Mouse (Mus musculus): ENCODE measurements around the gene Rbfox3. TPM values are rescaled to one million over a fixed set of nuclear protein-coding genes. Genes with fewer than 3 reads are reported as not detected.

The Rbfox3 gene
- polyA plus RNA-seq, 1 experiment from 2014 or later, result 51.1 TPM

DNA sequence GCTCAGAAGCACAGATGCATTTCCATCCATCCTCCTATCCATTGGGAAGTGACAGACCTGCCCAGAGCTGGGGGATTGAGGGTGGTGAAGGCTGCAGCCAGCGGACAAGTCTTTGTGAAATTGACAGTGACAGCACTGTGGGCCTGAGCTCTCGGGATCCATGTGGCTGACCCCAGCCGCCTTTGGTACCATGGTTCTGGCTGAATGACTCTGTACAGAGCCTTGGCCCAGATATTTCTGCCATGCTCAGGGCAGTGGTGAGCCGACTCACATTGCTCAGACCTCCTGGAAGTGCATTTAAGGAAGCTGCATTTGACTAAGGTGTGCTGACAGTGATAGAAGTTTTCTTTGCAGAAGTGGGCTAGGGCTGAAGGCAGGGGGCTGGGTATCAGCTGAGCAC lies 144.0 kb downstream of the Rbfox3 start:
- Histone ChIP-seq H3K4me1 (peaks cover 19% of the 10 kb centered on the region), H3K9me3 (no peaks in the 10 kb centered on the region), H3K4me2 (replicated peaks) (no peak overlapping the region), H3K36me3 (no peaks in the 10 kb centered on the region), H3K27ac (replicated peaks) (0 out of 2 replicates have a peak overlapping the region, but pooled peaks have one; percentile 30), H3K9ac (replicated peaks) (no peak overlapping the region), H3K27me3 (no peaks in the 10 kb centered on the region), H3K4me3 (no peak overlapping the region)
- no peak for ATAC-seq (replicated peaks)
- WGBS, result 72% methylated on average over 4 of the region's 4 CpGs

DNA sequence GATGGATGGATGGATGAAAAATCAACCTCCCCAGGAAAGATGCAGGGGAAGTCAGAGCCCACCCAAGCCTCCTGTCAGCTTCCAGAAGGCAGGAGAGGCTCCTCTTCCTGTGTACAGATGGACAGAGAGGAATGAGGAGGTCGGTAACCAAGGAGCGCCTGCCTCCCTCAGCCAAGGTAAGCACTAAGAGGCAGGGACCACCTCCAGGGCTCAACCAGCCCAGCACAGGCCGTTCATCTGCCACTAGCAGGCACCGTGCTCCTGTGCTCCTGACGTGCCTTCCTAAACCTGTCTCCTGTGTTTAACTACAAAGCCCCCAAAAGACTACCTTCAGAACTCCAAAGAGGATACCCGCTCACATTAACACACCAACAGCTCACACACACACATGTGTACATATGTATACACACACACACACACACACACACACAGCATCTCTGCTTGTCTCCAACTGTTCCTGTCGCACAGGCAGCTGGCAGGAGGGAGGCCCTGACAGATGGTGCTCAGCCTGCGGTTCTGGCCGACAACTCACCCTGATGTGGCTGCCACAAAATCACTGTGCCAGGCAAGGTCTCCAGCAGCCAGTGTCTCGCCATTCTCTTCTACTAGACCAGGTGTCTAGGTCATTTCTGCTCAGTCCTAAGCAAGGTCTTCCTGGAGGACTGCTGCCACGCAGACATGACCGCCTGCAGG lies 151.0 kb downstream of the Rbfox3 start:
- WGBS, result 65% methylated on average over 12 of the region's 12 CpGs
- Histone ChIP-seq H3K4me1 (peaks cover 34% of the 10 kb centered on the region), H3K9me3 (no peaks in the 10 kb centered on the region), H3K27me3 (no peaks in the 10 kb centered on the region), H3K27ac (replicated peaks) (peak overlapping the region; percentile 84), H3K36me3 (no peaks in the 10 kb centered on the region), H3K4me2 (replicated peaks) (no peak overlapping the region), H3K9ac (replicated peaks) (no peak overlapping the region), H3K4me3 (no peak overlapping the region)
- ATAC-seq (replicated peaks), result no peak

DNA sequence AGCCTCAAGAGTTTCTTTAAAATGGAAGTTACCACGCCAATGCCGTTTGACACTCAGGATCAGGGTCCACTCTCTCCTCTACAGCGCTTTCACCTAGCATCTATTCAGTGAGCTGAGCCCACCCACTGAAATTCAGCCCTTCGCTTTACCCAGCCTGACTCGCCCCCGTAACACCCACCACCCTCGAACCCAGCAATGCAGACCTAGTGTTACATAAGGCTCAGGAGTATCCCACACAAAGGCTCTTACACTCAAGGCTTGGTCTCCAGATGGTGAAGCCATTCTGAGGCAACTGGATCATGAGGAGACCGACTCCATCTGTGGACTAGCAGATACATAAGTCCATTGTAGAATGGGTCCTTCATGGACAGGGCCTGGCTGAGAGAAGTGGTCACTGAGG lies 152.2 kb downstream of the Rbfox3 start:
- ATAC-seq (replicated peaks), result no peak
- WGBS, result 89% methylated on average over 8 of the region's 8 CpGs
- no peak overlapping the region for H3K27ac ChIP-seq (replicated peaks)

DNA sequence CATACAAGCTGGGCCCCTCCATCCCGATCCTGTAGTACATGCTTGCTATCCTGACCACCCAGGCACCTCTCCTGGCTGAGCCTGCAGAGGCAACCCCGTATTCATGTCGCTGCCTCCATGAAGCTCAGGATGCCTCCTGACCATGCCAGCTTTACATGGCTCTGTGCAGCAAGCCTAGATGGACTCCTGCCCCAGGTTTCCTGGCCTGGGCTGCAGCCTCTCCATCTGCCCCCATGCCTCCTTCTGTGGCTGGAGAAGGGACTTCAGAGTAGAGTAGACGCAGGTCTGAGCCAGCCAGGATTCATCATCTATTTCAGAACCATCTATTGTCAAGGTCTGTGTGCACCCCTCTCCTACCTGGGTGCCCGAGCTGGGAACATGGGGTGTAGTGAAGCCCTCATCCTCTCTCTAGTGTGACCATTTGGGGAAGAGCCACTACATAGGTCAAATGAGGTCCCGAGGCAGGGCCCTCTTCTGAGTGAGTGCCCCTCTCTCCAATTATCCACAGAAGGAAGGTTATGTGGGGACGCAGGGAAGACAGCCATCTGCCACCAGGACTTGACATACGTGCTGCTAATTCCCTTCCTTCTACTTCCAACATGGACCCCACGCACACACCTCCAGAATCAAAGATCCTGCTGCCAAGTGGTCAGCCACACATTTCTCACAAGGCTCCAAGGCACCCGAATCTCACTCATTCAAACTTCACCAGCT lies 153.0 kb downstream of the Rbfox3 start:
- H3K9ac ChIP-seq (replicated peaks), result no peak overlapping the region
- WGBS, result 86% methylated on average over 10 of the region's 10 CpGs
- peak overlapping the region; percentile 69 for H3K27ac ChIP-seq (replicated peaks)
- H3K27me3 ChIP-seq, result no peaks in the 10 kb centered on the region
- H3K4me2 ChIP-seq (replicated peaks), result no peak overlapping the region
- no peak overlapping the region for H3K4me3 ChIP-seq
- ATAC-seq (replicated peaks), result no peak
- H3K4me1 ChIP-seq, result peaks cover 52% of the 10 kb centered on the region
- no peaks in the 10 kb centered on the region for H3K9me3 ChIP-seq
- no peaks in the 10 kb centered on the region for H3K36me3 ChIP-seq

More for the DNA sequence above, 152.2 kb downstream of the Rbfox3 start:
- Histone ChIP-seq H3K27me3 (no peaks in the 10 kb centered on the region), H3K36me3 (no peaks in the 10 kb centered on the region), H3K4me3 (no peak overlapping the region), H3K4me1 (peaks cover 46% of the 10 kb centered on the region), H3K4me2 (replicated peaks) (no peak overlapping the region), H3K9me3 (no peaks in the 10 kb centered on the region), H3K9ac (replicated peaks) (no peak overlapping the region)

DNA sequence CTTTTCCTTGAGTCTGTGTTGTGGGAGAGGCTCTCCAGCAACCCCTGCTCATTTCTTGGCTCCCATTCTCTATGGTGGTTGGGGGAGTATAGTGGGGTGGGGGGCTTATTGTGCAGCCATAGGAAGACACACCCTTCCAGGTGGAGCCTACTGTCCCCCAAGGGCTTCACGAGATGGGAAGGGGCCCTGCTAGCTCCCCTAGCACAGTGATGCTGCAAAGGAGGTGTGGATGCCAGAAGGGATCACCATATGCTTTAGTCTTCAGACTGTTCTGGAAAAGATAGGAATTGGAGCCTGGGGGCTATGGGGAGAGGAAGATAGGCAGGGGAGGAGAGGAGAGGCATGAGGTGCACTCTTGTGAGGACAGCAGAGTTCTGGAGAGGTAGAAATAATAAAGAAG lies 153.9 kb downstream of the Rbfox3 start:
- Histone ChIP-seq H3K27ac (replicated peaks) (peak overlapping the region; percentile 69), H3K36me3 (no peaks in the 10 kb centered on the region), H3K27me3 (no peaks in the 10 kb centered on the region), H3K4me1 (peaks cover 57% of the 10 kb centered on the region), H3K4me2 (replicated peaks) (no peak overlapping the region), H3K4me3 (no peak overlapping the region), H3K9ac (replicated peaks) (no peak overlapping the region), H3K9me3 (no peaks in the 10 kb centered on the region)
- 0 out of 2 replicates have a peak, but pooled peaks have one; percentile 23 for ATAC-seq (replicated peaks)
- WGBS, result 54% methylated on average over 1 of the region's 1 CpGs

DNA sequence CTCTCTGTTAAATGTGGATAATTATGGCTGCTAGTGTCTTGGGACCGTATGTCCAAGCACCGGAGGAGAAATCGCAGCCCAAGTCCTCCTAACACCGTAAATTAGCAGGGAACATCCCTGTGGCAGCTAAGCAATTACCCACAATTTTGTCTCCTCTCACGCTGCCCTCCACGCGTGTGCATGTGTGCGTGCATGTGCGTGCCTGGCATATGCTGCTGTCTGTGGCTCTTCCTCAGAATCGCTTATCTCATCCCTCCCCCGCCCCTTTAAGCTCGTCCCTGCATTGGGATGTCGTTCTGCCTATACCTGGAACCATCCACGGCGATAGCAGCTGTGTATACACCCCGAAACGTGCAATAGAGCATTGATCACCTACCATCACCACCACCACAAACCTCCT lies 156.4 kb downstream of the Rbfox3 start:
- H3K27ac ChIP-seq (replicated peaks), result peak overlapping the region; percentile 59

DNA sequence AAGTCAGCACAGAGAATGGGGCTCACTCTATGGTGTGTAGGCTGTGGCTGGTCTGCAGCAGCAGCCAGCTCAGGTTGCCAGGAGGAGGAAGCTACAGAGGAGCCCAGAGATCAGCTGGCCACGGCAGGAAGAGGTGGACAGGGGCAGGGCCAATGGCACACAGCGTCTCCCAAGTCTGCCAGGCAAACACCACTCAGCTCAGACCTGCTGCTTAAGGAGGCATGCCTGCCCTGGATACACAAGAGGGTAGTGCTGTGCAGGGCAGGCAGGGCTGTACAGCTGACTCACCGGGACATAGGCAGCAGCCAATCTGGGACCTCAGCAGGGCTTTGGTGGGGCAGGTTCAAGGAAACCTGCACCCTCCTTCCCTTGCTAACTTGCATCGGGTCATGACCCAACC lies 156.9 kb downstream of the Rbfox3 start:
- no peaks in the 10 kb centered on the region for H3K36me3 ChIP-seq
- no peak overlapping the region for H3K9ac ChIP-seq (replicated peaks)
- no peak overlapping the region for H3K4me2 ChIP-seq (replicated peaks)
- ATAC-seq (replicated peaks), result no peak; the same call in 1 of the 2 replicates
- H3K27me3 ChIP-seq, result no peaks in the 10 kb centered on the region
- no peaks in the 10 kb centered on the region for H3K9me3 ChIP-seq
- H3K27ac ChIP-seq (replicated peaks), result peak overlapping the region; percentile 59
- 56% methylated on average over 4 of the region's 4 CpGs for WGBS
- no peak overlapping the region for H3K4me3 ChIP-seq
- H3K4me1 ChIP-seq, result peaks cover 61% of the 10 kb centered on the region

More for the DNA sequence above, 156.4 kb downstream of the Rbfox3 start:
- H3K9me3 ChIP-seq, result no peaks in the 10 kb centered on the region
- no peak for ATAC-seq (replicated peaks)
- no peaks in the 10 kb centered on the region for H3K27me3 ChIP-seq
- H3K4me1 ChIP-seq, result peaks cover 64% of the 10 kb centered on the region
- no peak overlapping the region; the same call in 1 of the 2 replicates for H3K9ac ChIP-seq (replicated peaks)
- WGBS, result 68% methylated on average over 17 of the region's 17 CpGs
- no peak overlapping the region for H3K4me3 ChIP-seq
- no peak overlapping the region for H3K4me2 ChIP-seq (replicated peaks)
- H3K36me3 ChIP-seq, result no peaks in the 10 kb centered on the region

DNA sequence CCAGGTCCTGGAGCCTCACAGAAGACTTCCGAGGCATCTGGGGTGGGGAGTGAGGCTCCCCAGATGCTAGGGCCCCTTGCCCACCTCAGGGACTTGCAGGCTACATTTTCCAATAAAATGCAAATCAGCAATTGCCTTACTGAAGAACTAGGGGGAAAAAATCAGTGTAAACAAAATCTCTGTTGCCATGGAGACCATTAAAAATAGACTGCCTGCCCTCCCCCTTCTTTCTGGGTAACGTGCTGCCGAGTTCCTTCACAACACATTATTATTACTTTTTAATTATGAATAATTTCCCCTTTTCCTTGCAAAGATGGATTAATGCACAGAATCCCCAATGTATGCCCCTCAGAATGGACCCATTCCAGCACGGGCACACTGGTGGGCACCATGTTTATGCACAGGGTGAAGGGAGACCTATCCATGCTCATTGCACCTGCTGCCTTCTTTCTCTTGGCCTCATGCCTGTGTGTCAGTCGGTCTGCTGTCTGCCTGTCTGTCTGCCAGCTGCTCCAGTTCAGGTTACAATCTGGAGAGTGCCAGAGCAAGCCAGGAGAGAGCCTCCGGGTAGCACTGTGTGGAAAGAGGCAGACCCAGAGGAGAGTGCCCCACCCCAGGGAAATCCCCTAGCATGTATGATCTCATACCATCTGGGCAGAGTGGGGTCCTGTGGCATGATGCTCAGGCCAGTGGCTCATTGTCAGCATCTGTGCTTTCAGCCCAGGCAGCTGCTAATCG lies 159.3 kb downstream of the Rbfox3 start:
- Histone ChIP-seq H3K4me2 (replicated peaks) (no peak overlapping the region; the same call in 1 of the 2 replicates), H3K27ac (replicated peaks) (peak overlapping the region; percentile 76), H3K9ac (replicated peaks) (no peak overlapping the region), H3K27me3 (no peaks in the 10 kb centered on the region), H3K4me3 (no peak overlapping the region), H3K4me1 (peaks cover 62% of the 10 kb centered on the region), H3K36me3 (no peaks in the 10 kb centered on the region), H3K9me3 (no peaks in the 10 kb centered on the region)
- ATAC-seq (replicated peaks), result peak; percentile 70
- WGBS, result 28% methylated on average over 7 of the region's 7 CpGs

DNA sequence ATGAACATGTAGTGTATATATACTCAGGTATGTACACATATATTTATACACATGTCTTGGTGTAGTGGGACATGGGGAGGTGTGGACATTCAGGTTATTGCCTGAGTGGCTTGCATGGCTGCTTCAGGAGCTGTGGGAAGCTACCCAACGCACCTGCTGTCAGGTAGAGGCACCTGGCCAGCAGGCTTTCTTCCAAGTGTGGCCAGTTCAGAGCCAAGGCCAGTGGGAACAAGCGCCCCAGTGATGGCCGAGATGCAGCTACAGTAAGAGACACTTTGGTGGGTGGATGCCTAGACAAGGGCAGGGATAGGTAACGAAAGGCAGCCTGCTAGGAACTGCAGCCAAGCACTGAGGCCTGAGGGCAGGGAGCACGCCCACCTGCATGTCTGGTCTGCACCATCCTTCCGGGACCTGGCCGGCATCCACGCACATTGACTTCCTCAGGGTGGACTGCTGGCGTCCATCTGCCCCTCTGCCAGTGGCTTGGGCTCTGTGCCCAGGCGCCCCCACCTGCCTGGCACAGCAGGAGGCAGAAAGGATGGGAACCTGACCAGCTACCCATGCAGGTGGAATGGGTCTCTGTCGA lies 160.6 kb downstream of the Rbfox3 start:
- Histone ChIP-seq H3K27ac (replicated peaks) (peak overlapping the region; percentile 76), H3K4me2 (replicated peaks) (no peak overlapping the region), H3K4me1 (peaks cover 64% of the 10 kb centered on the region), H3K9ac (replicated peaks) (no peak overlapping the region), H3K4me3 (no peak overlapping the region), H3K9me3 (no peaks in the 10 kb centered on the region), H3K36me3 (no peaks in the 10 kb centered on the region), H3K27me3 (no peaks in the 10 kb centered on the region)
- WGBS, result 66% methylated on average over 11 of the region's 11 CpGs
- ATAC-seq (replicated peaks), result no peak

DNA sequence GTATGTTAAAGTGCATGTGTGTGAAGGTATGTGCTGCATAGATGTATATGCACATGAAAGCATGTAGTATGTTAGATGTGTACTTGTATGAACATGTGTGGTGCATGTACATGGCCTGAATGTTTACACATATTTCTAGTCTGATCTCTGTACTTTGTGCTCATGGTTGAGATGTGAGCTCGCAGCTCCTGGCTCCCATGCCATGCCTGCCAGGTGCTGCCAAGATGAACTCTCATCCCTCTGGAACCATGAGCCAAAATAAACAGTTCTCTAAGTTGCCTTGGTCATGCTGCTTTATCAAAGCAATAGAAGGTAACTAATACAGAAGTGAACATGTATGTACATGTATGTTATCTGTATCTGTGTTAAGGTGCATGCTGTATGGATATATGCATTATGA lies 161.9 kb downstream of the Rbfox3 start:
- Histone ChIP-seq H3K36me3 (no peaks in the 10 kb centered on the region), H3K4me3 (no peak overlapping the region), H3K9ac (replicated peaks) (no peak overlapping the region), H3K9me3 (no peaks in the 10 kb centered on the region), H3K4me2 (replicated peaks) (no peak overlapping the region), H3K4me1 (peaks cover 64% of the 10 kb centered on the region), H3K27ac (replicated peaks) (no peak overlapping the region), H3K27me3 (no peaks in the 10 kb centered on the region)
- WGBS, result 76% methylated on average over 1 of the region's 1 CpGs
- no peak for ATAC-seq (replicated peaks)

DNA sequence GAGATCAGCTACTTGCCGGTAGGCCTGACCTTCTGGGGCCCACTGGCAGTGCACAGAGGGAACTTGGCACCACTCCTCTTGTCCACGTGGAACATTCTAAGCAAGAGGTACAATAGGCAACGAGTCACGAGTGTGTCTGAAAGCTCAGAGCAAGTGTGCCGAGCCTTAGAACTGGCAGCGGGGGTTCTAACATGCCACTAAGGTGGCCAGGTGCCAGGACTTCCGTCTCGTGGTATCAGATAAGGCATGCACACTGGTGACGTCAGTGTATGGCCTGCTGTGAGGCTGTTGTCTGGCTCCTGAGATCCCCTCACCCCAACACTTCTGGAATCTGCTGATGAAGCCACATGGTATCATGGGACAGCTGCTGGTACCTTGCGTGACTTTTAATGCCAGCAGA lies 162.8 kb downstream of the Rbfox3 start:
- peaks cover 63% of the 10 kb centered on the region for H3K4me1 ChIP-seq
- H3K36me3 ChIP-seq, result no peaks in the 10 kb centered on the region
- no peak overlapping the region for H3K4me3 ChIP-seq
- peak overlapping the region; percentile 38; the same call in 1 of the 2 replicates for H3K27ac ChIP-seq (replicated peaks)
- no peak for ATAC-seq (replicated peaks)
- H3K9me3 ChIP-seq, result no peaks in the 10 kb centered on the region
- no peaks in the 10 kb centered on the region for H3K27me3 ChIP-seq
- H3K4me2 ChIP-seq (replicated peaks), result no peak overlapping the region
- no peak overlapping the region for H3K9ac ChIP-seq (replicated peaks)
- 20% methylated on average over 10 of the region's 10 CpGs for WGBS

DNA sequence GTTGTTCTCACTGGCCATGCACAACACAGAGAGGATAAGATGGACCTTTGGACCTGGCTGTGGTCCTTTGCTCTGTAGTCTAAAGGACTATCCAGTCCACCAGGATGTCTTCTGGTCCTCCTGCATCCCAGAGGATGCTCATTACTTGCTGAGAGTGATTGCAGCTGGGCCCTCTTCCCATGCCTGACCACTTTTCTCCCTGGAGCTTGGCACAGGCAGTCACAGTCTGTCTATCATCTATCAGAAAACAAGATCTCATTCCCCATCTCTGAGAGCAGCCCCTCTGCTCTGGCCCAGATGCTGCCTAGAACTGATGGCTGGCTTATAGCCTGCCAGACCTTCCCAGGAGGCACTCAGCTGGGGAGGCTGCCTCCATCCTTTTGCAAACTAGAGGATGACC lies 166.1 kb downstream of the Rbfox3 start:
- Histone ChIP-seq H3K27ac (replicated peaks) (peak overlapping the region; percentile 87), H3K4me3 (no peak overlapping the region), H3K27me3 (no peaks in the 10 kb centered on the region), H3K4me1 (peaks cover 61% of the 10 kb centered on the region), H3K4me2 (replicated peaks) (peak overlapping the region; percentile 35), H3K36me3 (no peaks in the 10 kb centered on the region), H3K9ac (replicated peaks) (no peak overlapping the region), H3K9me3 (no peaks in the 10 kb centered on the region)
- ATAC-seq (replicated peaks), result peak; percentile 29; the same call in 1 of the 2 replicates
